Mouse (Mus musculus): ENCODE measurements around the gene Wfdc15a. TPM values are rescaled to one million over a fixed set of nuclear protein-coding genes. Genes with fewer than 3 reads are reported as not detected.
"Not testable (repeated sequence)": the region's sequence is repeated elsewhere in the genome, so short reads cannot be mapped to it uniquely, and the experiment has no call there.

Gene Wfdc15a
- not detected for total RNA-seq (2021)
- long read RNA-seq, experiment 1, result 0 reads
- long read RNA-seq, experiment 2, result 0 reads

DNA sequence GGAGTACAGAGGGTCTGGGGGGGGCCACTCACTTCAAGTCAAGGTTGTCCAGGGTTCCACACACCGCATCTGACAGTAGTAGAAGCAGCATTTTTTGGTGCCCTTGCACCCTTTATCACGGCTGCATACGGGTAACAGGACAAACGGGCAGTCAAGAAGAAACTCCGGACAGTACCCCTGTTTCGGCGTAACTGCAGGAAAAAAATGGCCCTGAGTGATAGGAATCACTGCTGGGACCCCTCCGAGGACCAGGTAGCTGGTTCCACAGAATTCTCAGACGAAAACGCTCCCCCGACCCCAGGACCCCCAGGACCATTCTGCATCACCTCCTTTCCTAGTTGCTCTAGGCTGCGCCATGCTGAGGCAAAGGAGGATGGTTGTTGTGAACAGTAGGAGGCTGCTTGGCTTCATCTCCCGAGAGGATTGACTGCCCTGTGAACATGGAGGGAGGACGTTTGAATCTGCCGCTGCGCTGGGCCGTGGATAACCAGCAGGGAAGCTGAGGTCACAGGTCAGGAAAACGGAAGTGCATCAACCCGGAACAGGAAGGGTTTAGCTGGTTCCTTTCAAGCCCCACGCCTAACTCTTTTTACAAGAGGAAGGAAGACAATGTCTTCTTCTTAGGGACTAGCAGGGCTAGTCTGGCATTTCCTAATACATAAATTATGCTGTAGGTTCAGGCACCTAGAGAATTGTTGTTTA, at the start of gene Wfdc15a:
Gene Wfdc15a, minus strand, starts transcription at position 505 of the 702 bp plus-strand sequence.
- no peak for DNase-seq (ENCODE audit: low spot score in 2 of 2)

DNA sequence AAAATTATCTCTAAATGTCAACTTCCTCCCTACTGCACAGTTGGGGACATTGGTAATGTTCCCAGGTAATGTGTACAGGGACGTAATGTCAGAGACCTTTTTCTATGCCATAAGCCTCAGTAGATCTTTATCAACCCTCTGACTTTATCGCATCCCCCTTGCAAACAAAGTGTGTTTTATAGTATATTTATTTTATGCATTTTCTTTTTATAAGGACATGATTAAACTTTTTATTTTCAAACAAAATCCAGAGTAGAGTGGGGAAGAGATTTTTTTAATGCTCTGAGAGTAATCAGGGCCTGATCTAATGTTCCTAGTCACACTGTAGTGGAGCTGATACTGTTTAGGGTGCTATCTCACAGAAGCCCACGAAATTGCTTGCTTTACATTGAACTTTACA, 38.4 kb upstream of the Wfdc15a start, which contains the start of gene Svs2:
Gene Svs2, minus strand, starts transcription at position 101 of the 400 bp plus-strand sequence.
- DNase-seq (ENCODE audit: low spot score in 2 of 2), result no peak

DNA sequence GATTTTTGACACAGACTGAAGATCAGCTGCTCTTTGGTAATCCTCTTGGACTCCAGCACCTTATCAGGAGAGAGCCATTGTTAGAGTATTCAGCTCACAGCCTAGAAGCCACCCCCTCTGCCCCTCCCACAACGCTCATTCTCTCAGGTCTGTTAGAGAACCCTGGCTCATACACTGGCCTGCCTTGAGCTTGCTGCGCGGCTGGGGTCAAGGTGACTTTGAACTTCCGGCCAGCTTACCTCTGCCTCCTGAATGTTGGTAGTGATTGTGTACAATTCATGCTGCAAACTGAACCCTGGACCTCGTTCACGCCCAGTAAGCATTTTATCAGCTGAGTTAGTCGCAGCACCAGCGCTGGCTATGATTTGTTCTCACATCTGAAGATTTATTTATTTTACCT, 32.7 kb upstream of the Wfdc15a start:
- no peak for DNase-seq (ENCODE audit: low spot score in 2 of 2)

DNA sequence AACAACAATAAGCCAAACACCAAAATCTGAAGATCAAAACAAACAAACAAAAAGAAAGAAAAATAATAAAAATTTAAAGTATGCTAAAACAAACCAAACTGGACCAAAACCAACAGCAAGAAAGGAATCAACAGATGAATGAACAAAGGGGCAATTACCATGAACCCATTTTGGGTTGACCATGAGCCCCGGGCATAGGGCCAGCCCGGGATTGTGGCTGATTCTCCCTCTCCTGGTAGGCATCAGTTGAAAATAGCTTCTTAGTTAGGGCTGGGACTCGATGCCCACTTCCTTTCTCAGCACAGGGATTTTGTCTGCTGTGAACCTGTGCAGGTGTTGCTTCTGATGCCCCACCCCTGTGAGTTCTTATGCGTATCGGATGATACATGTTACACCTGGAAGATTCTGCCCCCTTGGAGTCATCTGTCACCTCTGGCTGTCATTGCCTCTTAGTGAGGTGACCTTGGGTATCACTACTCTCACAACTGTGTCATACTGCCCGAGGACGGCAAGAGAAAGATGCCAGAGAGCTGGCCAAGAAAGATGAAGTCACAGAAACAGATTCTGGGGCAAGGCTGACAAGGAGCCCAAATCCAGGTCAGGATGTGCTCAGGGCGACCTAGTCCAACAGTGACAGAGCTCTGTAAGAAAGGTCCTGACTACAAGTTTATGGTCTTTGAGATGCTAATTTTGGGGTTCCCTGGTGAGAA, 28.6 kb upstream of the Wfdc15a start:
- DNase-seq (ENCODE audit: low spot score in 2 of 2), result no peak

DNA sequence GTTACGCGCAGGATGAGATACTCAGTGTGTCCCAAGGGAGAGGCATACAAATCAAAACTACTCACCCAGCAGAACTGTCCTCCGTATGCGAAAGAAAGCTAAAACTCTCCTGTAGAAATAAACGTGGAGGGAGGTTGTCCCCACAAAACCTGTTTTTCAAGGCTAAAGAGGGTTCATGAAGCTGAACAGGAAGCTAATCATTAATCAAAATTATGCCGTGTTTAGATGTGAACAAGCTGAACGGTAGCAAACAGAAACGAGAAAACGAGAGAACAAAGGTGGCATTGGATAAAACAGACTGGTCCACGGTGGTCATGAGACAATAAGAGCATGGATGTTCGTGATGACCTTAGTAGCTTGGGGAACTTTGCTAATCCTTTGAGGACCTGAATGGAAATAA, 21.6 kb upstream of the Wfdc15a start, which contains the start of gene Wfdc15b:
Gene Wfdc15b, minus strand, starts transcription at position 139 of the 400 bp plus-strand sequence.
- DNase-seq (ENCODE audit: low spot score in 2 of 2), result no peak

DNA sequence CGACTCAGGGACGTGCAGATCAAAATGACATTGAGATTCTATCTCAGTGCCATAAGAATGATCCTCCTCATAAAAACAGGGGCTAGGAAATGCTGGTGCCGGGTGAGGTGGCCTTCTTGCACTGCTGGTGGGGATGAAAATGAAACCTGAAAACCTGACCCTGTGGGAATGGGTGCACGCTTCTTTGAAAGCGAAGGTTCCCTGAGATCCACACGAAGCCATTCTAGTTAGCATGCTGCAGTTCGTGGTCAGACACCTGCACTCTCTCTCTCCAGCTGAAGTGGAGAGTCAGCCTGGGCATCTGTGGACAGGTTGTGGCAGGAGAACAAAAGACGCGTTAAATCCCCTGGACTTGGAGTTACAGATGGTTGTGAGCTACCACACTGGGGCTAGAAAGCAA, 19.4 kb upstream of the Wfdc15a start:
- no peak for DNase-seq (ENCODE audit: low spot score in 2 of 2)

DNA sequence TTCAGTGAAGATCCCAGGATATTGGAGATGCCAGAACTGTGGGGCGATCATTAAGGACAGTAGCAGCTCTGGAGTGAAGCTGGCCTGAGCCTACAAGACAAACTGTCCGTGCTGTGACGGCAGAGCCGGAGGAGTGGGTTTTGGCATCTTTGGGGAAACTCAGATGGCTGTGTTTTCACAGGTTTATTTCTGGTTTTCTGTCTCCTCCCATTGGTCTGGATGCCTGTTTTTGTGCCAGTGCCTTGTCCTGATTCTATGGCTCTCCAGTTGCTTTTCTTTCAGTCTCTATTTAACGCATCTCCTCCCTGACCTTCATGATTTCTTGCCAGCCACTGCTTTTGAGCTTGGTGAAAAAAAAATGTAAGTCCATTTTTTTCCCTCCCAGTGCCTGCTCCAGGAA, 12.8 kb upstream of the Wfdc15a start:
- DNase-seq (ENCODE audit: low spot score in 2 of 2), result peak; percentile 7 to 37

DNA sequence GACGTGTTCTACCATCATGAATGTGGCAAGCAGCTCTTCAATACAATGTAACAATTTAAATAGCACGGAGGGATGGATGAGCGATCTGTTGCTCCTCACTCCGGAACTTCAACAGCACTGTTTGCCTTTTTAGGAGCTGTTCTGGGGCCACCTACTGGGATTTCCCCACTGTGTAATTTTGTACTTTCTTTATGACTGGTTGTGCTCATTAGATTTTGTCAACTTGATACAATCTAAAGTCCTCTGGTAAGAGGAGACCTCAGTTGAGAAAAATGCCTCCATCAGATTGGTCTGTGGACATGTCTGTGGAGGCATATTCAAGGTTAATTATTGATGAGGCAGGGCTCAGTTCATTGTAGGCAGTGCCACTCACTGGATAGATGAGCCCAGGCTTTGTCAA, 11.0 kb upstream of the Wfdc15a start:
- no peak for DNase-seq (ENCODE audit: low spot score in 2 of 2)

DNA sequence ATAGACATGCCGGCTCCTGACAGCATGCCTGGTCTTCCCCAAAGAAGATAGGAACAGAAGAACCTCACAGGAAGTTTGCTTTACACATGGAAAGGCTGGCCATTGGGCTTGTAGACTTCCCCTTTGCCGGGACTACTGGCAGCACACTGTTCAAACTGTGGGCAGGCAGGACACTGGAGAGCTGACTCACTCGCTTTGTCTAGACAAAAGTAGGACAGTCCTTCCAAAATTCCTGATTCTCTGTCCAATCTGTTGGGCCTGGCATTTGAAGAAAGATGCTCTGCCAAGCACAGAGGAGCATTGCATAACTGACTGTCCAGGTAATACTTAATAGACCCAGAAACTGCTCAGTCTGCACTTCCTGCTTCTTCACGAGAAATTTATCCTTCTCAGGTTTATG, 6.7 kb upstream of the Wfdc15a start:
- peak; percentile 14 to 33 for DNase-seq (ENCODE audit: low spot score in 2 of 2)

DNA sequence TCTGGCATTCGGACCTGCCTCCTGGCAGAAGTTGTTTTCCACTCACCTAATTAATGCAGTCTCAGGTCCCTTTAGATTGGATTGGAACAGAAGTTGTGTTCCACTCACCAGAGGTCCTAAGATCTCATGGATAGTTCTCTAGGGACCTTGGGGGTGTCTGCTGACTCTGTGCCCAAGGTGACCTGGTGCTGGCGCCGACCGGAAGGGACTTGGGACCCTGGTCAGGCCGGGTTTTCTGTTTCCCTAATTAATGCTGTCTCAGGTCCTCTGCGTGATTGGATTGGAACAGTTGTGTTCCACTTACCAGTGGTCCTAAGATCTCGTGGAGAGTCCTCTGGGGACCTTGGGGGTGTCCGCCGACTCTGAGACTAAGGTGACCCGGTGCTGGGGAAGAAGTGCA, 6.1 kb upstream of the Wfdc15a start:
- not testable (repeated sequence) for DNase-seq (ENCODE audit: low spot score in 2 of 2)

DNA sequence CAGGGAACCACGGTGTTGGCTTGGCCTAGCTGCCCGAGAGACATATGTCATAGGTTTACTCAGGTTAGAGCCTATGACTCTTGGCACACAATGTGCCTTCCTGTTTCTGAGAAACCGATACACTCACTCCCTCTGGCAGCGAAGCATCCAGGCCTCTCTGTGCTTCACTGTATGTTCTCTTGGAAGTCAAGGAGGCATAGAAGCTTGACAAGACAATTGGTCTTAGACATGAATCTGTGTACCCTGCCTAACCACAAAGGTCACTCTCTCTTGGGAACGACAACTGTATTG, 3.3 kb downstream of the Wfdc15a start:
- no peak for DNase-seq (ENCODE audit: low spot score in 2 of 2)

DNA sequence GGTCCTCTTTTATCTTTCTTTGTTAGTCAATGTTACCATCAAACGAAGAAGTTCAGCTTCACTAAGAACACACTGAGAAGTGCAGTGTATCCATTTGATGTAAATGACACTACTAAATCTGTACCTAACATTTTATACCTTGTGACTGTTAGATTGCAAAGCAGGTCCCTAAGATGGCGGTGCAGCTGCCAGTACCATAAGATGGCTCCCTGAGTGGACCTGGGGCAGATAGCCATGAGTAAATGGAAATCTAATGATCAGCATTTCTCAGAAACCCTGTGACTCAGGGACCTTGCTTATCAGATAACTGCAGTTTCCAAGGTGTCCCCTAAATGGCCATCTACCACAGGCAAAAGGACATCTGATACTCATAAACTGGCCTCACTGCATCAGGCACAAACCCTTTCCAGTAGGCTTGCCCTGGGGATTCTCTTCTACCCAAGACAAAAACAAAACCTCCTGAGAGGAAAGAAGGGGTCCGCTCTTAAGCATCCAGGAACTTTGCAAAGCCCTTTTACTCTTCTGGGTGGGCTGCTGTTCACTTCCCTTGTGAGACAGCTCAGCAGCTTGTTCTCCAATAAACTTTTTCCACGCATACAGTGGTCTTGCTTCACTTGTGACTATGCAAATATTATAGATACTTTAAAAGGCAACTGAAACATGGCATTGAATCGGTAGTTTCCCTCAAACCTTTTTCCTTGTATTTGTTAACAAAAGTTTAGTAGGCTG, 3.8 kb downstream of the Wfdc15a start:
- no peak for DNase-seq (ENCODE audit: low spot score in 2 of 2)

DNA sequence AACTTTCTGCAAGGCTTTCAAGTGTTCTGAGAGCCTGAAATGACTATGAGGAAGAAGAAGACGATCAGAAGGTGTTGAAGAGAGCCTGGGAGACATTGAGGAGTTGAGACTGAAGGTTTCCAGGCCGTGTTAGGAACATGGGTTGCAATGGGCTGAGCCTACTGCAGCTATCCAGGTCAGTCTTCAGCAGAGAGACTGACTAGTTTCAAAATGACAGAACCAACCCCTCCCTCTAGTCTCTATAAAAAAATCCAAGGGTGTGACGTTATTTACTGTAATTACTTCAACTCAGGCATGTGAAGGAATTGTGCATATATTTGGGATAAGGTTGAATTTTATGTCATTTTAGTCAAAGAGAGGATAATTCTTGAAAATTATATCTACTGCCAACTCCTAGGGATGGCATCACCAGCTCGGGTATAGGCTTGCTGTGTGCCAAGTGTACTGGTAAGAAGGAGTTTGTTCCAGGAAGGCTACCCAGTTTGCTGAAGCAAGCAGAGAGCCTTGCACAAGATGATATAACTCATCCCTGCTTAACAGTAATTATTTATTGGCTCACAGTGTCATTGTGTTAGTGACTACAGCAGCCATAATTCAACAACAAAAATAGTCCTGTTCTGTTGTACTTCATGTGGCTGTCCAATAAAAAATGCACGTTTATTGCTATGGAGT, 4.8 kb downstream of the Wfdc15a start:
- DNase-seq (ENCODE audit: low spot score in 2 of 2), result no peak

DNA sequence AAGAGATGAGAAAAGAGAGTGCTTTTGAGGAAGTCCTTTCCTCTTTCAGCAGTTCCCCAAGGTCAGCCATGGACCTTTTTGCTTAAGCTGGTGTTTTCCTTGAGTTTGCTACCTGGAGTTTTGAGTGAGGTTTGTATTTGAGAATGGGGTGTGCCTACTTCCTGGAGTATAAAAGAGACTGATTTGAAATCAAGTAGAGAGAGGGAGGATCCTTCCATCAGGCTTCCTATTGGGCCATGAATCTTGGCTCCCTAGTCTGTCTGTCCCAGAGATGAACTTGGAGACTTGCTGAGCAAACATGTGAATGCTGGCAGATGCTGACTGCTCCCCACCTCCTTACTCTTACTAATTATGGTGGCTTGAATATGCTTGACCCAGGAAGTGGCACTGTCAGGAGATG, 7.7 kb downstream of the Wfdc15a start:
- DNase-seq (ENCODE audit: low spot score in 2 of 2), result no peak

DNA sequence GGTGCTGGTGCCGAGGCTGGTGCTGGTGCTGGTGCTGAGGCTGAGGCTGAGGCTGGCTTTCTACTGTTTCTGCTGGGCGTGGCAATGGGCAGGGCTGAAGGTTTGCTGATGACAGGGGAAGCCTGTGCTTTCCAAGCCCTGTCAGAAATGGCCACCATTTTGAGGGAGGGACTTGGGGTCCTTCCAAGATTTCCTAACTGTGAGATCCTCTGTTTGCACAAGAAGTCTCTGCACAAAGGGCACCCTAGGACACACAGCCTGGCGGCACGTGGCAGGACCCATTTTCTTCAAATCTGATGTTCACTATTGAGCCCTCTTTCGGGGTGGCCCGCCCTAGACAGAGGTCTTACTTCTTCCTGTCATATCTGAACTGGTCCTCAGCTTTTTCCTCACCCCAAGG, 9.4 kb downstream of the Wfdc15a start, which contains the start of gene Wfdc12:
Gene Wfdc12, minus strand, starts transcription at position 33 of the 400 bp plus-strand sequence.
- DNase-seq (ENCODE audit: low spot score in 2 of 2), result no peak

DNA sequence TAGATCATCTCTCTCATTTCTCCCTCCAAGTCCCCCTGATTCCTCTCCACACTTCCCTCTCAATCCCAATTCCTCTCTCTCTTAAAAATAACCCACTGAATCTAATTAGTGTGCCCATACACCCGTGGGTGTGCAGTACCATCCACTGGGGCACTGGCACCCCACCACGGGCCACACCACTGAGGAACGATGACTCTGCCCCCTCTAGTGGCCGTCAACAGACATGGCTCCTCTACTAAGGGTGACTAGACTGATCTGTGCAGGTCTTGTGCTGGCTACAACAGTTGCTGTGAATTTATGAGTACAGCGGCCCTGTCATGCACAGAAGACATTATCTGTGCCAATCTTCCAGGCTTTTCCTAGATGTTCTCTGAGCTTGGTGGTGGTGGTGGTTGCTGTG, 11.2 kb downstream of the Wfdc15a start:
- no peak for DNase-seq (ENCODE audit: low spot score in 2 of 2)

DNA sequence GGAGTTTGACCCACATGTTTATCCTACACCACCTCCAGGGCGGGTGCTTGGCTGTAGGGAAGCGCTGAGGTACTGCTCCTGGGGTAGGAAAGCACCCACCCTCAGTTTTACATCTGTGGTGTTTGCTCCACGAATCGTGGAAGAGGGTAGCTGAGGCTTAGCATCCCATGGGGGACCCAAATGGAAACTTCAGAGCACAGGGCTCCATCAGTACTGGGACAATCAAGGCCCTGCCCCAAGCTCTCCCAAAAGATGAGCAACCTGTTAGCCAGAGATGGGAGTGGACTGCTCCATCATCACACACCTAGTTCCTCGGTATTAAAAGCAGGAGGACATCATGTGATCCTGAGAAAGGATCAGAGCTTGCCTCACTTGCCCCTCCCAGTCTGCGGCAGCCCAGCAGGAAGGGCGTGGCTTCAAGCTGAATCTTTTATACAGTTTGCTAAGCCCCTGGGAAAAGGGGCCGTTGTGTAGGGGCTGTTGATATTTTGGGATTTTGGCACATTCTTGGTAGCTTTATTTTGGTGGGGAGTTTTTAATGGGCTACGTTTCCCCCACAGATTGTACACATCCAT, 15.7 kb downstream of the Wfdc15a start:
- DNase-seq (ENCODE audit: low spot score in 2 of 2), result no peak

DNA sequence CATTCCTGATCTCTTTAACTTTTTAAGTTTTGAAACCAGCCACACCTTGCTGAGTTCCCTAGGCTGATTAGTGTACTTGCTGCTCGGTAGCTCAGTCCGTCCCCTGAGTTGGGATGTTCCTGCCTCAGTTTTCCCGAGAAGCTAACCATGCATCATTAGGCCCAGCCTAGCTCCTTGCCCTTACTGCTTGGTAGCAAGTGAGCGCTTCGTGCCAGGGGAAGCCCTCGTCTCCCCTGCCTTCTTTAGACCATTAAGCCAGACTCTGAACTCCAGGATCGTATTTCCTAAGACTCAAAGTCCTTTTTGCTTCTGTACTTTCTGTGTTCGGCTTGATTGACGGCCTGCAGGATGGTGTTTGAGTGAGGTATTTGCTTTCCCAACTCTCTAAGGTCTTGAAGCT, 16.6 kb downstream of the Wfdc15a start:
- no peak for DNase-seq (ENCODE audit: low spot score in 2 of 2)

DNA sequence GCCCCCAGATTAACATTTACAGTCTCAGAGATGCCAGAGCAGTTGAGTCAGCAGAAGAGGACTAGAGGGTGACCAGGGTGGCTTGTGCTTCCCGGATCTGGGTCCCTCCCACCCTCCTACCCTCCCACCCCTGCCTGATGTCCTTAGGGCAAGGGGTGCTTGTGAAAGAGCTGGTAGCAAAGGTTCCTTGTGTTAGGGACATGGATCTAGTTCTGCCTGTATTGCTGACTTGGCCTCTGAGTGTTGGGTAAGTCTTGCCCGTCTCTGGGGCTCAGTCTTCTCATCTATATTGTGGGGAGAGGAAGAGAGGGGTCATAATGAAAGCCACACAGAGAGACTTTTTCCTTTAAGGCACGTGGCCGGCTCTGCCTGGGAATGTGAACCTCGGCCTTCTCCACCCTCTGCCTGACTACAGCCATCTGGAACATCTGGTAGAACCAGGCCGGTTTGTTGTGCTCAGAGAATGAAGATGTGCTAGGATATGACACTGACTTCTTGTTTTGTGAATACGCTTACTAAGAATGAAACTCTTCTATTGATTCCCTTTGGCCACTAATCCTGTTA, 17.2 kb downstream of the Wfdc15a start, which contains the start of gene Wfdc5:
Gene Wfdc5, minus strand, starts transcription at position 51 of the 564 bp plus-strand sequence.
- DNase-seq (ENCODE audit: low spot score in 2 of 2), result no peak

DNA sequence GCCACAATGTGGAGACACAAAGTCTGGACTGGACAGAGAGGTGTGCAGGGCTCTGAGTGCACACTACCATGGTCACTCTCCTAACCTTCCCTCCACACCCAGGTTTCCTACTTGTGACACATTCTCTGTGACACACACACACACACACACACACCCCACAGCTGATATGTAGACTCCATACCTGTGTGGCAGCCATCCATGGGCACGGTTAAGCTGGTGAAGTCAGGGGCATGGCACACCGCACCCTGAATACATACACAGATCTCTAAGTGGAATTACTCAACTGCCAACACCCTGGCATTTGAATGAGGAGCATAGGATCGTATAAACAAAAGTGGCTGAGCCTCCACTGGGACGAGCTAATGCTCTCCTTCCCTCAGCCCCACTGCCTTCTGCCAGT, 19.2 kb downstream of the Wfdc15a start:
- no peak for DNase-seq (ENCODE audit: low spot score in 2 of 2)

DNA sequence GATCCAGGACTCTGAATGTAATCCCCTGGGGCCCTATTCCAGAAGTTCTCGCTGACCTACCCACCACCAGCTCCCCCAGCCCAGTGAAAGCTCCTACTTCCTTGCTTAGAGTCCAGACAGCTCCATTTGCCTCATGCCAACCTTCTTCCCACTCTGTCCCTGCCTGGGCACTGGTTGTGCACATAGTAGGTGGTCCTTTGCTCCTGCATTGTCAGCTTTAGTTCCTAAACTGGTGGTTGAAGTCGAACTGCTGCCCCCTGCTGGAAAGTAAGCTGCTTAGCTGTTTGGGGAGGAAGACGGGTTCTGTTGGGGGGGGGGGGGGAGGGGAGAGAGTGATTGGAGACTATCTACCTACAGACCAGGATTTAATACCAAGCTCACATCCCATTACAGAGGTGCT, 19.8 kb downstream of the Wfdc15a start:
- DNase-seq (ENCODE audit: low spot score in 2 of 2), result peak in 1 of 2 experiments; percentile 31
